Mouse (Mus musculus): ENCODE data around the gene Ctnnbip1.

- no peak for TF ChIP-seq POLR2A (IDR thresholded peaks at IDR 0.05; ENCODE audit: low read depth, low read length)
- no peak for TF ChIP-seq CTCF (IDR thresholded peaks at IDR 0.05; ENCODE audit: borderline replicate concordance, insufficient read depth, low read length)
Observed at GRCm38 (mm10) chr4:149571651-149572149, 53.7 kb downstream of the Ctnnbip1 start.

All from embryonic fibroblast, embryonic 13.5 days (primary cell).